Mouse (Mus musculus): ENCODE measurements around the gene Ntn4.

Ntn4 gene

GRCm38 (mm10) chr10:93783216-93784013, 142.9 kb downstream of the Ntn4 start:
- DNase-seq (ENCODE audit: low spot score in 2 of 2) = no peak
